Mouse (Mus musculus) bone marrow macrophage, adult 2 months (primary cell): Measurements from ENCODE around the gene C2cd4c.

Experiments used
- CTCF ChIP-seq: IDR thresholded peaks from 2 replicates; pipeline ENCODE4 v1.5.1; 2012; ENCODE audit warnings: low read depth, mild to moderate bottlenecking, low read length, moderate library complexity
- POLR2A ChIP-seq: IDR thresholded peaks from 2 replicates; pipeline ENCODE4 v1.6.1; 2012; ENCODE audit warnings: mild to moderate bottlenecking, low read depth, low read length, borderline replicate concordance

DNA sequence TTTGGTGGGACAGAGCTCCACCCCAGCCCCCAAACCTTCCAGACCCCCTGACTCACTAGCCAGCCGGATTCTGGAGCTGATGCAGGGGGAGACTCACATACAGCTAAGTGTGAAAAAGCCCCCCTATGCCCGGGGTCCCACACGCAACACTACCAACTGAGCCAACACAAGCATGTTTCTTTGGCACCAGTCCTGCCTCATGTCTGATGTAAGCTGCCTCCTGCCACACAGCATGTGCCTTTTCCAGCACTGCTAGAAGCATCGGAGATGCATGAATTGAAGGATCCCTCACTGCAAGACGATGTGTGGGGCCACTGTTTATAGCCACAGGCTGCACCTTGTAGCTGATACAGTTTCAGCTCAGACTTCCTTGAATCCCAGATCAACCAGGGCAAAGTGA lies 14.6 kb upstream of the C2cd4c start:
- TF ChIP-seq CTCF: no peak
- TF ChIP-seq POLR2A: no peak
